Mouse (Mus musculus): ENCODE results near the gene Gabrb2. TPM values are rescaled to one million over a fixed set of nuclear protein-coding genes. Genes with fewer than 3 reads are reported as not detected.

Gene Gabrb2
- polyA plus RNA-seq, 1 experiment from 2014 or later = 2.3 TPM

GRCm38 (mm10) chr11:42535861-42536260, 116.3 kb downstream of the Gabrb2 start:
- 82% methylated on average over 1 of the region's 1 CpGs for WGBS
- H3K4me1 ChIP-seq = no peaks in the 10 kb centered on the region
- no peak overlapping the region for H3K4me3 ChIP-seq
- H3K4me2 ChIP-seq = no peak overlapping the region
- H3K27ac ChIP-seq = no peak overlapping the region
- no peaks in the 10 kb centered on the region for H3K27me3 ChIP-seq
- H3K36me3 ChIP-seq = no peaks in the 10 kb centered on the region
- no peaks in the 10 kb centered on the region for H3K9me3 ChIP-seq
- ATAC-seq (ENCODE audit: insufficient number of reproducible peaks, insufficient read depth, low FRiP score, low TSS enrichment, low read depth) = no peak
- H3K9ac ChIP-seq = no peak overlapping the region

DNA sequence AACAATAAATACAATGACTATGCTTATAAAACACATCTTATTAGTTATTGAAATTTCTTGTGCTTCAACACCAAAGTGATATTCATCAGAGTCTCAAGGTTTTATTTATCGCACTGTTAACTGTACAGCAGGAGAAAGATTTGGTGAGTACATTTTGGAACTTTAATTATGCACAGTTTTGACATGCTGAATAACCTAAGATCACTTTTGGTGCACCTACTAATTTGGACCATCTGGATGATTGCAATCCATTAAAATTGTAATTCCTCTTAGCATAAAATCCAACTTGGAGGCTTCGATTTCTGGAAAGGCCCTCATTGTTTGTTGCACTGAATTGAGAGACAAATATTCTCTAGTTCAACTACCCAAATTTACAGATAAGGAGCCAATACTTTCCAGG, 123.3 kb downstream of the Gabrb2 start:
- Histone ChIP-seq H3K27me3 (no peaks in the 10 kb centered on the region), H3K4me3 (no peak overlapping the region), H3K9ac (no peak overlapping the region), H3K4me2 (no peak overlapping the region), H3K9me3 (no peaks in the 10 kb centered on the region), H3K4me1 (no peaks in the 10 kb centered on the region), H3K36me3 (no peaks in the 10 kb centered on the region), H3K27ac (no peak overlapping the region)
- ATAC-seq (ENCODE audit: insufficient number of reproducible peaks, insufficient read depth, low FRiP score, low TSS enrichment, low read depth) = no peak
- 77% methylated on average over 2 of the region's 2 CpGs for WGBS

- Histone ChIP-seq H3K4me1 (no peaks in the 10 kb centered on the region), H3K4me2 (no peak overlapping the region), H3K9ac (no peak overlapping the region), H3K27me3 (no peaks in the 10 kb centered on the region), H3K4me3 (no peak overlapping the region), H3K9me3 (no peaks in the 10 kb centered on the region), H3K27ac (no peak overlapping the region), H3K36me3 (no peaks in the 10 kb centered on the region)
- no peak for ATAC-seq (ENCODE audit: insufficient number of reproducible peaks, insufficient read depth, low FRiP score, low TSS enrichment, low read depth)
- WGBS = 85% methylated on average over 5 of the region's 5 CpGs
Observed at GRCm38 (mm10) chr11:42566023-42566422, 146.5 kb downstream of the Gabrb2 start.

- Histone ChIP-seq H3K27ac (no peak overlapping the region), H3K27me3 (no peaks in the 10 kb centered on the region), H3K4me1 (no peaks in the 10 kb centered on the region), H3K4me3 (no peak overlapping the region), H3K9me3 (no peaks in the 10 kb centered on the region), H3K4me2 (no peak overlapping the region), H3K9ac (no peak overlapping the region), H3K36me3 (no peaks in the 10 kb centered on the region)
- WGBS = 82% methylated on average over 4 of the region's 4 CpGs
- ATAC-seq (ENCODE audit: insufficient number of reproducible peaks, insufficient read depth, low FRiP score, low TSS enrichment, low read depth) = no peak
Observed at GRCm38 (mm10) chr11:42571467-42571866, 151.9 kb downstream of the Gabrb2 start.

DNA sequence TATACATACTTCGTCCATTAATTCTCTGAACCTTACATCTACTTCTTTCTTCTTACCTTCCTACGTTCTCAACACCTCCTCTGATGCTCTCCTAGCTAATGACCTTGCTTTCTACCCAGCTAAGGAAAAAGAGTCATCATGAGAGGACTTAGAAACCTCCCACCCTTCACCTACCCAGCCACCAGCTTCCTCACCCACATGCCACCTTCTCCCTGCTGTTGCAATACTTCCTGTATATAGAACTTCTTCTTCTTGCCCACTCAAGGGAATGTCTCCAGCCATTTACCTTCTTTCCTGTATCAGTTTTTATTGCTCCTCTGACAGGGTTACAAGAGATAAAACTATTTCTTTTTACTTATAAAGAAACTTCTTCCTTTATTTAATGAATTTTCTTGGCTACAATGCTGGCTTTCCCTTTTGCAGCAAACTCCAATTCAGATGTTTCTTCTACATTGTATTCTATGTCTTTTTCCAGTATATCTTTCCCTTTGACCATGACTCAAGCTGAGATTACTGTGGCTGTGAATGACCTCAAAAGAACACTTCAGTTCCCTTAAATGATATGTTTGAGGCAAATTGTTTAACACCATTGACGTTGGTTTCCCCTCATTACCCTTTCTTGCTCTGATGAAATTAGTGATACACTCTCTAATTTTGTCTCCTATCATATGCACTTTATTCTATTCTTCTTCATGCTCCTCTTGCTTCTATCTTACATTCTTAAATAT, 155.8 kb downstream of the Gabrb2 start:
- Histone ChIP-seq H3K36me3 (no peaks in the 10 kb centered on the region), H3K4me1 (no peaks in the 10 kb centered on the region), H3K4me3 (no peak overlapping the region), H3K9me3 (no peaks in the 10 kb centered on the region), H3K27ac (no peak overlapping the region), H3K4me2 (no peak overlapping the region), H3K9ac (no peak overlapping the region), H3K27me3 (no peaks in the 10 kb centered on the region)
- no peak for ATAC-seq (ENCODE audit: insufficient number of reproducible peaks, insufficient read depth, low FRiP score, low TSS enrichment, low read depth)
- 75% methylated on average over 3 of the region's 3 CpGs for WGBS

DNA sequence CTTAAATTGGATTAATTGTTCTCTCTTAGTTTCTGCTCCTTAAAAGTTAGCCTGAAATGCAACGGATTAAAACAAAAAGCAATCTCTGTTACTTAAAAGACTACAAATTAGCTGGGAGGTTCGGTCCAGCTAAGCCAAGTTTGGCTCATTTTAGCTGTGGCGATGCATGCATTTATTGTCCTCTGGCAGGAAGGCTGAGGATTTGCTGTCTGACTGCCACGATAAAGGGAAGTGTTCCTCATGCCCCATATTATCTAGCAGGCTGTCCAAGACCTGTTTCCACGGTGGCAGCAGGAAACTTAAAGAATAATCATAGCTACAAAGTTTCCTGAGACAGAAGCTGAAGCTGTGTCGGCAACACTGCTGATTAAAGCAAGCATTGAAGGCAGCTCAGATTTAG, 160.2 kb downstream of the Gabrb2 start:
- no peak overlapping the region for H3K4me3 ChIP-seq
- H3K9ac ChIP-seq = no peak overlapping the region
- no peak overlapping the region for H3K27ac ChIP-seq
- no peak for ATAC-seq (ENCODE audit: insufficient number of reproducible peaks, insufficient read depth, low FRiP score, low TSS enrichment, low read depth)
- H3K9me3 ChIP-seq = no peaks in the 10 kb centered on the region
- H3K4me2 ChIP-seq = no peak overlapping the region
- no peaks in the 10 kb centered on the region for H3K4me1 ChIP-seq
- H3K27me3 ChIP-seq = no peaks in the 10 kb centered on the region
- no peaks in the 10 kb centered on the region for H3K36me3 ChIP-seq
- 70% methylated on average over 6 of the region's 6 CpGs for WGBS

DNA sequence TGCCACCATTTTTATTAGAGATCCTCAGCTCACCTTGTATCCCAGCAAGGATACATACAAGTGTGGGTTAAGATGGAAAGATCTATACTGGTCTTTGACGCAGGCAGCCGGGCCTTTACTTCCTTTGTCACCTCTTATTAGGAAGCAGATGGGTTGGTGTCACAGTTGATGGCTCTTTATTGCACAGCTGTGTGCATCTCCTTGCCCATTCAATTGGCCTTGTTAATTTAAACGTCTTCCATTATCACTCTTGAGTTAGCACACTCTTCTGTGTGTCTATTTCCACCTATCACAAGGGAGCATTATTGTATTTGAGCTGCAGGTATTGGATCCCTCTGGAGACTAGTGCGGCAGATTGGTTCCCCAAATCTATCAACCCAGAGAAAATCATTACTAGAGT, 161.6 kb downstream of the Gabrb2 start:
- no peak for ATAC-seq (ENCODE audit: insufficient number of reproducible peaks, insufficient read depth, low FRiP score, low TSS enrichment, low read depth)
- no peaks in the 10 kb centered on the region for H3K36me3 ChIP-seq
- 88% methylated on average over 4 of the region's 4 CpGs for WGBS
- no peaks in the 10 kb centered on the region for H3K27me3 ChIP-seq
- no peak overlapping the region for H3K9ac ChIP-seq
- H3K4me1 ChIP-seq = no peaks in the 10 kb centered on the region
- H3K9me3 ChIP-seq = no peaks in the 10 kb centered on the region
- no peak overlapping the region for H3K4me2 ChIP-seq
- H3K27ac ChIP-seq = no peak overlapping the region
- H3K4me3 ChIP-seq = no peak overlapping the region

DNA sequence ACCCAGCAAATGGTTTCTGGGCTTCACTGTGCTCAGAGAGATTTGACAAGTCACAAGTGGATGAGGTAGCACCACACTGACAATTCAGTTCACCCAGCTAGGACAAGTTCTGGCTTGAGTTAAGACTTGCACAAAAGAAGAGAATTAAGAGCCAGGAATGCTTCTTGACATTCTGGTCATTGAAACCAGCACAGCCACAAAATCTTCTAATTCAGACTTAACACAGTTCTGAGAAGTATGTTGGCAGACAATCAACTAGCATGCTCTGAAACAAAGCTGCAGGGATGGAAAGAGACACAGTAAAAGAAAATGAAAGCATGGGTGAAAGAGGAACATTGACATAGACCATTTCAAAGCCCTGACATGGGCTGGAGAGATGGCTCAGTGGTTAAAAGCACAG, 162.2 kb downstream of the Gabrb2 start:
- Histone ChIP-seq H3K27me3 (no peaks in the 10 kb centered on the region), H3K9me3 (no peaks in the 10 kb centered on the region), H3K4me1 (no peaks in the 10 kb centered on the region), H3K36me3 (no peaks in the 10 kb centered on the region), H3K27ac (no peak overlapping the region), H3K9ac (no peak overlapping the region), H3K4me2 (no peak overlapping the region), H3K4me3 (no peak overlapping the region)
- no peak for ATAC-seq (ENCODE audit: insufficient number of reproducible peaks, insufficient read depth, low FRiP score, low TSS enrichment, low read depth)

GRCm38 (mm10) chr11:42592418-42592817, 172.9 kb downstream of the Gabrb2 start:
- 82% methylated on average over 3 of the region's 3 CpGs for WGBS
- no peak overlapping the region for H3K4me2 ChIP-seq
- H3K27ac ChIP-seq = no peak overlapping the region
- H3K9me3 ChIP-seq = no peaks in the 10 kb centered on the region
- H3K27me3 ChIP-seq = no peaks in the 10 kb centered on the region
- no peaks in the 10 kb centered on the region for H3K4me1 ChIP-seq
- H3K36me3 ChIP-seq = no peaks in the 10 kb centered on the region
- no peak overlapping the region for H3K4me3 ChIP-seq
- H3K9ac ChIP-seq = no peak overlapping the region
- no peak for ATAC-seq (ENCODE audit: insufficient number of reproducible peaks, insufficient read depth, low FRiP score, low TSS enrichment, low read depth)

GRCm38 (mm10) chr11:42606225-42606624, 186.7 kb downstream of the Gabrb2 start:
- no peak for ATAC-seq (ENCODE audit: insufficient number of reproducible peaks, insufficient read depth, low FRiP score, low TSS enrichment, low read depth)
- Histone ChIP-seq H3K27ac (no peak overlapping the region), H3K4me3 (no peak overlapping the region), H3K27me3 (no peaks in the 10 kb centered on the region), H3K4me1 (no peaks in the 10 kb centered on the region), H3K4me2 (no peak overlapping the region), H3K9me3 (no peaks in the 10 kb centered on the region), H3K36me3 (no peaks in the 10 kb centered on the region), H3K9ac (no peak overlapping the region)
- WGBS = 67% methylated on average over 1 of the region's 1 CpGs

DNA sequence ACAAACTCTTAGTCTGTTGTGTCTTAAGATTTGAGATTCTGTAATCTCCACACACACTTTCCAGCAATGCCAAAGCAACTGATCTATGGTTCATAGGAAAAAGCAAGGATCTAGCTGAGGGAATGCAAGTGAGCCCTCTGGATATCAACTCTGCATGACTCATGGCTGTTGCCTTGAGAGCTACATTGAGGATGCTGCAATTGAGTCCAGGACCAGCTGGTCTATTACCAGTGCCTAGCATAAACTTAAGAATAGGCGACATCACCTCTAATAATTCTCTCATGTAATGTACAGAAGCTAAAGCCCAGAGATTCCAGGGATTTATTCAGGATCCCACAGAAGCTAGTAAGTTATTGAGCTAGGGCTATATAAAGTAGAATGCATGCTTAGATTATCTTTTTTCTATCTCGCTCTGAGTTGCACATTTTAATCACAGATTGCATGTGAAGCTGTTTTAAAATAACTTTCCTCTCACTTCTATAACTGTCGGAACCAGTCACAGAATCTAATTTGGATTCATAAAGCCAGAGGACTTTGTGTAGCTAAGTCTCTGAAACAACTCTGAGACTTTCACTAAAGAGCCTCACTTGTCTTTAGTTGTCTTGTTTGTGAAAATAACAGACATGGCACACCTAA, 189.7 kb downstream of the Gabrb2 start:
- 88% methylated on average over 3 of the region's 3 CpGs for WGBS
- no peaks in the 10 kb centered on the region for H3K27me3 ChIP-seq
- H3K4me3 ChIP-seq = no peak overlapping the region
- no peak overlapping the region for H3K4me2 ChIP-seq
- H3K27ac ChIP-seq = no peak overlapping the region
- H3K9me3 ChIP-seq = no peaks in the 10 kb centered on the region
- no peaks in the 10 kb centered on the region for H3K36me3 ChIP-seq
- H3K9ac ChIP-seq = no peak overlapping the region
- no peak for ATAC-seq (ENCODE audit: insufficient number of reproducible peaks, insufficient read depth, low FRiP score, low TSS enrichment, low read depth)
- no peaks in the 10 kb centered on the region for H3K4me1 ChIP-seq

- WGBS = 77% methylated on average over 2 of the region's 2 CpGs
- no peak overlapping the region for H3K4me3 ChIP-seq
- H3K4me2 ChIP-seq = no peak overlapping the region
- H3K27ac ChIP-seq = no peak overlapping the region
- H3K9me3 ChIP-seq = no peaks in the 10 kb centered on the region
- no peaks in the 10 kb centered on the region for H3K27me3 ChIP-seq
- no peaks in the 10 kb centered on the region for H3K4me1 ChIP-seq
- H3K9ac ChIP-seq = no peak overlapping the region
- no peak for ATAC-seq (ENCODE audit: insufficient number of reproducible peaks, insufficient read depth, low FRiP score, low TSS enrichment, low read depth)
- no peaks in the 10 kb centered on the region for H3K36me3 ChIP-seq
Observed at GRCm38 (mm10) chr11:42618195-42618594, 198.6 kb downstream of the Gabrb2 start.

Data from embryonic facial prominence, embryonic 13.5 days (tissue).